Mouse (Mus musculus) Patski (cell line): ENCODE results near the gene Ccdc153. TPM values are rescaled to one million over a fixed set of nuclear protein-coding genes. Genes with fewer than 3 reads are reported as not detected.

Source experiments
- ATAC-seq: fragments of 100-300 bp; one replicate; pipeline ENCODE4 v1.8.0; 2021
- CTCF ChIA-PET: fragments of 350-600 bp; sonication (Branson Sonifier 250); formaldehyde crosslinking; loops from one replicate; lab custom pipeline; 2022; ENCODE audit warnings: inconsistent platforms; lab: Charles Lee
- POLR2A ChIA-PET: fragments of 350-600 bp; sonication (Branson Sonifier 250); formaldehyde crosslinking; loops from one replicate; lab custom pipeline; 2022; ENCODE audit warnings: antibody characterized with exemption, inconsistent platforms; lab: Charles Lee
- DNase-seq: peaks from one replicate; pipeline ENCODE4 v3.0.0-alpha.2; 2011; ENCODE audit warnings: low read depth, low spot score
- H3K27me3 ChIP-seq: fragments of 371-371 bp; one replicate; pipeline ENCODE4 v1.5.1; 2021
- CTCF ChIP-seq: fragments of 100-300 bp; IDR thresholded peaks from one replicate; pipeline ENCODE4 v1.5.1; 2021
- in situ Hi-C: fragments of 300-500 bp; cut with MboI; formaldehyde crosslinking; loops from 3 replicates; pipeline ENCODE4 v1.11.1; 2018; ENCODE audit warnings: low pct_unique_long_range_greater_than_20kb, mixed read lengths
- polyA plus RNA-seq: library from polyadenylated mRNA; unstranded; gene quantifications from one replicate; pipeline ENCODE4 v1.2.3, GENCODE M21; 2021

Ccdc153 gene
- polyA plus RNA-seq, 1 experiment from 2014 or later: not detected

DNA sequence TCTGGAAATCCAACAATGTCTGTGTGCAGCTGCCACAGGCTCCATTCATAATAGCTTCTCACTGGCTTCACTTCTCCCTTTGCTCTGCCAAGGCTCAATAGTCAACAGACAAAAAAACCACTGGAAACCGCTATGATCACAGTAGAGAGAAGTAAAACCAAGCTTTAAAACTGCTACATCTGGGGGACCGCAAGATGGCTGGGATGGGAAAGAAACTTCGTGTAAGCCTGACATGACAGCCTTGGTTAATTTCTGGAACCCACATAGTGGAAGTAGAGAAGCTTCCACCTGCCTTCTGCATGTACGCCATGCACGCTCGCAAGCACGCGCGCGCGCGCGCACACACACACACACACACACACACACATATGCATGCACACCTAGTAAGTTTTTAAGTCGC lies 26.9 kb upstream of the Ccdc153 start:
- CTCF ChIA-PET: interaction anchor here (1.0 to 1.6 kb wide), 5 partner anchors 9 to 21 kb away, joined by 3 to 9 read pairs (median 3); no protein-coding TSS in a partner anchor
- POLR2A ChIA-PET: no interaction called here
- no peaks in the 10 kb centered on the region for H3K27me3 ChIP-seq
- no peak for TF ChIP-seq CTCF
- no peak for ATAC-seq
- in situ Hi-C loops: no loop called here
- DNase-seq: no peak

DNA sequence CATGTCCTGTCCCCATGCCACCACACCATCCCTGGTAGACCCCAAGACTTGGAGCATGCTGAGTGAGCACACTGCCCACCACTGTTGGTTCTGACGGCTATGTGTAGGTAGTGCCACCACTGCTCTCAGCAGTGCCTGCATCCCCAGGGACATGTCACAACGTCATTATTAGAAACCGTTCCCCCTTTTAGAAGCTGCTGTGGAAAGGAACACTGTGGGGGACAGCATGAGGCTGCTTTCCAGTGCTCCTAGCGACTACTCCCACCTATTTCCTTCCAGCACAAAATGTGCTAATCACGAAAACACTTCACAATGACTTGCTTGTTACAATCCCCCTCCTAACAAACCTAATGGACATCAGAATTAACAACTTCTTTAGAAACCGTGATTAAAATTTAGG lies 14.5 kb upstream of the Ccdc153 start:
- no peaks in the 10 kb centered on the region for H3K27me3 ChIP-seq
- ChIA-PET CTCF (no interaction called here), POLR2A (no interaction called here)
- no peak for ATAC-seq
- in situ Hi-C loops: no loop called here
- TF ChIP-seq CTCF: no peak
- no peak for DNase-seq

DNA sequence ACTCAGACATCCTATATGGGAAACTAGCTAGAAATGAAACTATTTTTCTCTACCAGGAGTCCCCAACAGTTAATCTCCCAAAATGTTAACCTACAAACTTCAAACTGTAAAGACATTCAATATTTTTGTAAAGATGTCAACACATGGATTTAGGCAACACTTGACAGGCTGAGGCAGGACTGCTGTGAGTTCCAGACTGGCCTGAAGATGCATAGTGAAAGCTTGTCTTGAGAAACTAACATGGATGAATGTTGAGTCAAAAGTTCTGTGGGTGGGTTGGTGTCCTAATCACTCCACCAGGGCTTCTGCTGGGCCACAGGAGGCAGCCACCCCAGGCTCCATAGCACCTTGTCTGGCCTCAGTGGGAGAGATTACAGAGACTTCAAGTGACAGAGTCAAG lies 8.9 kb upstream of the Ccdc153 start:
- in situ Hi-C loops: loop anchor here (10.0 kb wide), 1 partner anchor 107 kb away; no protein-coding TSS in a partner anchor

DNA sequence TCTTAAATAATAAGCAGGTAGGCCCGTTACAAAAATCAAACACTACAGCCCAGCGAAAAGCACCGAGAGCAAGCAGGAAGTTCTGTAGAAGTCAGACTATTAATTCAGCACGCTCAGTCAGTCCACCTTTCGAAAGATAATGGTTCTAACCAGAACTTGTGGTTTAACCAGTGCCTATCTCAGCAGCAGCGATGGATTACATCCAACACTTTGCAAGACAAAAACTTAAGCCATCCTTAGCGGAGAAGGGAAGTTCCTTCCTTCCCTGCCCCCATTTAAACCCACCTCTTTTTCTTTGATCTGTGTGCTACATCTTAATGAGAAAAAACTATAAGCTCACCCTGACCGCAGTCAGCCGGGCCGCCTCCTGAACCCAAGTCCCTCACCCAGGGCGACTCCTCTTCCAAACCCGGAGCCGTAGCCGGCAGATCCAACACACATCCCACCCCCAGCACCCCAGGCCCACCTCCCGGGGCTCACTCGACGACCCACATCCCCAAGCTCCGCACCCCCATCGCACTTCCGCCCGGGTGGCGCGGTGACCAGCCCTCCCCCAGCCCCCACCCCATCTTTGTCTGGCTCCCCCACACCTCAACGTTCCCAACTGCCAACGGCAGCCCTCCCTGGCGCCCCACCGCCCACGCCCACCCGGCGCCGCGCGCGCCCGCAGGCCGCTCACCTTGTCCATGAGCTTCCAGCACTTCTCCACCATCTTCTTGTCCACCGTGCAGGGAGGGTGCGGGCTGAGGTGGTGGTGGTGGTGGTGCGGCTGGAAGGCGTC lies 7.3 kb upstream of the Ccdc153 start:
- no peaks in the 10 kb centered on the region for H3K27me3 ChIP-seq
- POLR2A ChIA-PET: interaction anchor here (0.7 to 2.0 kb wide), 4 partner anchors 10 to 125 kb away, joined by 3 to 6 read pairs (median 4); no protein-coding TSS in a partner anchor
- ATAC-seq: peak; percentile 33
- no peak for TF ChIP-seq CTCF
- no peak for DNase-seq
- in situ Hi-C loops: loop anchor here (10.0 kb wide), 1 partner anchor 108 kb away; no protein-coding TSS in a partner anchor
- CTCF ChIA-PET: interaction anchor here (0.9 to 1.6 kb wide), 6 partner anchors 36 to 129 kb away, joined by 3 to 5 read pairs (median 4); partner anchors contain the start of gene Vps11

More for the DNA sequence above, 8.9 kb upstream of the Ccdc153 start:
- ChIA-PET CTCF (no interaction called here), POLR2A (no interaction called here)
- DNase-seq (no peak), ATAC-seq (no peak)
- no peaks in the 10 kb centered on the region for H3K27me3 ChIP-seq
- TF ChIP-seq CTCF: no peak

DNA sequence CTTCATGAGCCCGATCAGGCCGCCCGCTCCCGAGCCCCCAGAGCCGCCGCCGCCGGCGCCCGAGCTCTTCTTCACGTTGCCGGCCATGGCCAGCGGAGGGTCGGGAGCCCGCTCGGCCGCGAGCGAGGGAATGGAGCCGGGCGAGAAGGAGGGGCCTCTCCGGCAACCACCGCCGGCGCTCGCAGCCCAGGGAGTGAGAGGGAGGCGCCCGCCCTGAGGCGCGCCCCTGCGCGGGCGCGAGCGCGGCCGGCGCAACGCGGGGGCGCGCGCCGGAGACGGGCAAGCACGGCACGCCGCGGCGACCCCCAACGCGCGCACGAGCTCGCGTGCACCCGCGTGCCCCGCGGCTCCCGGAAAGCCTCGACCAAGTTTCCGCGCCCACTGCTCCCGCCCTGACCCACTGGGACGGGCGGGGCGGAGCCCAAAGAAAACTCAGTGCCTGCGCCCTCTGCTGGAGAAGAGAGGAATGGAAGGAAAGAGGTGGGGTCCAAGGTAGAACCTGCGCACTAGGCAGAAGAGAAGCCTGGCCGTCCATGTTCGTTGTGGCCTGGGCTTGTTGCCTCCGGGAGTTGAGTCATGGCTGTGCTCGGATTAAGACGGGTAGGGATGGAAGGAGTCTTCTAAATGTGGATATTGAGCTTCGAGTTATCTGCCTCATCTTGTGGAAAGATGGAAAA lies 6.5 kb upstream of the Ccdc153 start, which contains the start of gene Cbl:
Gene Cbl (minus strand): TSS at position 248 of the 677 bp plus-strand sequence.
- ATAC-seq: peak; percentile 91
- in situ Hi-C loops: loop anchor here (10.0 kb wide), 1 partner anchor 109 kb away; no protein-coding TSS in a partner anchor
- H3K27me3 ChIP-seq: no peaks in the 10 kb centered on the region
- CTCF ChIA-PET: interaction anchor here (0.6 to 1.6 kb wide), 15 partner anchors 11 to 128 kb away, joined by 3 to 5 read pairs (median 3); partner anchors contain the start of gene Vps11
- TF ChIP-seq CTCF: peak; percentile 99
- DNase-seq: peak; percentile 95
- POLR2A ChIA-PET: interaction anchor here (0.7 to 2.0 kb wide), 5 partner anchors 11 to 125 kb away, joined by 3 to 6 read pairs (median 3); no protein-coding TSS in a partner anchor

DNA sequence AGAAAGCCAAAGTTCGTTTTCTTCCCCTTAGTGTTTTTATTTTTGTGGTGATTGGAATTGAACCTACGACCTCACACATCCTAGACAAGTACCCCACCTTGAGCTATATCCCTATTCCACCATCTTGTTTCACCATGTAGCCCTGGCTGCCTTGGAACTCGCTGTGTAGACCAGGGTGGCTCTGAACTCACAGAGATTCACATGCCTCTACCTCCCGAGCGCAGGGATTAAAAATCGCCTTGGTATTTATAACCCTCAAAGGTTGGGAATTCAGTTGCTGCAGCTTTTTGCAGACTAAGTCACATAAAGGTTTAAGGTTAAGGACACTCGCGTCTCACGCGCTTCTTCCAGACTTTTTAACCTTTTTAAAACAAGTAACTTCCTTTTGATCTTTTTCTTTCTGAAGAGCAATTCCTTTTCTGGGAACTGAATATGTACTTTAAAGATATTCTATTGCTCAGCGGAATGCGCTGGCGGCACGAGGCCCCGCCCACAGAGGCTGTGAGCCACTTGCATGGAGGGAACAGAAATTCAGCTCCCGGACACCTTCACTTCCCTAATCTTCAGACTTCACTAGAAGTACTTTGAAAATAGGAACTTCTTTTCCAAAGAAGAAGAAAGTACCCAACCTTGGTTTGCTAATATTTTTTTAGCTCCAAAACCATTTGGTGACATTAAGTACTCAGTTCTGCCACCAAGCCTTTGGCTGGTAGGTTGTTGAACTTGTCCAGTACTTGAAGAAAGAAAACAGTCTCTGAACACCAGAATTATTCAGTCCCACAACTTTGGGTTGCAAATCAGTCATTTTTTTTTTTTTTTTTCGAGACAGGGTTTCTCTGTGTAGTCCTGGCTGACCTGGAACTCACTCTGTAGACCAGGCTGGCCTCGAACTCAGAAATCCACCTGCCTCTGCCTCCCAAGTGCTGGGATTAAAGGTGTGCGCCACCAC lies 5.7 kb upstream of the Ccdc153 start:
- no peaks in the 10 kb centered on the region for H3K27me3 ChIP-seq
- no peak for DNase-seq
- TF ChIP-seq CTCF: no peak
- CTCF ChIA-PET: interaction anchor here (0.6 to 1.6 kb wide), 13 partner anchors 12 to 127 kb away, joined by 3 to 5 read pairs (median 3); partner anchors contain the start of gene Vps11
- no peak for ATAC-seq
- in situ Hi-C loops: loop anchor here (10.0 kb wide), 1 partner anchor 110 kb away; no protein-coding TSS in a partner anchor
- POLR2A ChIA-PET: interaction anchor here (0.7 to 2.0 kb wide), 4 partner anchors 43 to 106 kb away, joined by 3 to 6 read pairs (median 4); no protein-coding TSS in a partner anchor

DNA sequence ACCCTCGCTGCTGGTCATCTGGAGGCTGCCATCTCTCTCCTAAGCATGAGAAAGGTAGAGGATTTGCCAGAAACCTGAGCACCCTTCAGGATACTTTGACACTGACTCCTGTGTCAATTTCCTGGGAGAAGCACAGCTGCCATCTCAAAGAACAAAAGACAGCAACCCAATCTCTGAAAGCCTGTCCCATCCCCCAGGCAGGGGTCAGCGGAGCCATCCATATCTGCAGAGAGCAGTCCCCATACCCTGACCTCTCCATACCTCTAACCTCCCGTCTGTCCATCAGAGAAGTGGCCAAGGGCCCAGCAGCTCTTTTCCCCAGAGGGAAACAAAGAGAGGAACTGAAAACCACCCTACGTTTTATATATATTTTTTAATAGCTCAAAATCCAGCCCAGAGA lies 3.9 kb upstream of the Ccdc153 start:
- CTCF ChIA-PET: interaction anchor here (1.2 to 1.6 kb wide), 2 partner anchors 28 to 39 kb away, joined by 3 to 4 read pairs; no protein-coding TSS in a partner anchor
- no peak for TF ChIP-seq CTCF
- ATAC-seq (no peak), DNase-seq (no peak)
- POLR2A ChIA-PET: interaction anchor here (1.1 to 1.4 kb wide), 2 partner anchors 69 to 90 kb away, joined by 3 to 6 read pairs; partner anchors contain the start of gene Hinfp
- H3K27me3 ChIP-seq: no peaks in the 10 kb centered on the region
- in situ Hi-C loops: loop anchor here (10.0 kb wide), 1 partner anchor 112 kb away; no protein-coding TSS in a partner anchor

DNA sequence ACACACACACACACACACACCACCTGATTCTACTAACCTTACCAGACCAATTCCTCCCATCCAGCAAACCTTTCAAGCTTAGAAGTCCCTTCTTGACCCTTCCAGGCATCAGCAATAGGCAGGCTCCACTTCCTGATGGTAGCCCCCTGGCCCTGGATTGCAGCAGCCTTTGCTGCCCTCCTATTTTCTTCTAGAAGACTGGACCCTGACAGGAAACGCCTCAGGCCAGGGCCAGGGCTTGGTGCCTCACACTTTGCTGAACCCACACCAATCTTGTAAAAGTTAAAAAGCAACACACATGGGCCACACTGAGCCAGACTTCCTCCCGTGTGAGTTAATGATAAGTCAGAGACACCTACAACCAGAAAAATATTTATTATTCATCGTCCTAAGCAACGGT lies 3.3 kb upstream of the Ccdc153 start:
- TF ChIP-seq CTCF: no peak
- in situ Hi-C loops: loop anchor here (10.0 kb wide), 1 partner anchor 112 kb away; no protein-coding TSS in a partner anchor
- CTCF ChIA-PET: interaction anchor here (1.2 to 1.6 kb wide), 3 partner anchors 16 to 39 kb away, joined by 3 to 4 read pairs (median 3); no protein-coding TSS in a partner anchor
- POLR2A ChIA-PET: interaction anchor here (1.1 to 1.4 kb wide), 2 partner anchors 68 to 91 kb away, joined by 3 to 6 read pairs; partner anchors contain the start of gene Hinfp
- H3K27me3 ChIP-seq: no peaks in the 10 kb centered on the region
- no peak for ATAC-seq
- no peak for DNase-seq
